Mouse (Mus musculus) erythroid progenitor cell, adult 5-6 weeks (primary cell): ENCODE measurements around the gene Ube2u. TPM values are rescaled to one million over a fixed set of nuclear protein-coding genes. Genes with fewer than 3 reads are reported as not detected.
"Not testable (repeated sequence)": the region's sequence is repeated elsewhere in the genome, so short reads cannot be mapped to it uniquely, and the experiment has no call there.

Experiments used
- ATAC-seq: replicated peaks from 2 replicates; pipeline ENCODE4 v1.8.0; 2016; ENCODE audit warnings: moderate number of reproducible peaks, mild to moderate bottlenecking, moderate TSS enrichment, inconsistent platforms; ENCODE audit not compliant: poor library complexity, low FRiP score, severe bottlenecking
- total RNA-seq, 2 experiments: library from RNA; stranded (forward) in 1 of 2; stranded (reverse) in 1 of 2; fragments of 150-400 nt in 1 of 2; fragments of 186-747, 209-891 nt in 1 of 2; gene quantifications; 2 replicates each; pipeline versions ENCODE4 v1.2.3 to v1.2.4; 2015 to 2017; ENCODE audit warnings: low replicate concordance in 2 of 2

Gene Ube2u
- total RNA-seq (2015; ENCODE audit: low replicate concordance) (not detected in 2 replicates), total RNA-seq (2017; ENCODE audit: low replicate concordance) (not detected in 2 replicates)

DNA sequence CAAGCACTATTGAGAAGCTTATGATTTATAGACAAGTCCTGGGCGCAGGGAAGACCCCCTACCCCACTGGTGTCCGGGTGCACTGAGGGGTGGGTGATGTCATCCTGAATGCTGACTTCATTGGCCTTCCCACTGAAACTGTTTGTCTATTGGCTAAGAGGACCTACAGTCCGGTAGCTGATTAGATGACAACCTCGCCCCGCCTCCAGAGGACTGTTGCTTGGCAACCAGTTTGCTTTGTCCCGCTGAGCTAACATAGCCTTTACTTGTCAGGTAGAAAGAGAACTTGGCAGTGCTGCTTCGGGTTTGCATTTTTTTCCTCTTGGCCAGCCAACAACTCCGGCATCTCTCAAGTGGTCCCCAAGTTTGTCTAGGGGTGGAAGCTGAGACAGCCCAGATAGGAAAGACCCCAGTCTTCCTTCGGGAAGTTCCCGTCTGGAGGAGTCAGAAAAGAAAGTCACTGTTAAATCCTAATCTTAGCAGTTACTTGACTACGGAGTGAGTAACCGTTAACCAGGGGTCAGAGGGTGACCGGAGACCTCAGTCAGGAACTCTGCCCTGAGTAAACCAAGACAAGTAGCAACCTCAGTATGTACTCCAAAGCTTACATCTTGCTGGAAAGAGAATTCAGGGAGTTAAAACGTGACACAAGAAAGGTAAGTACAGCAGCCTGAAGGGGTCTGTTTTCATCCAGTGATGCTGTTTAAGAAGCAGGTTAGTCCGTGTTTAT, at the start of gene Ube2u:
Gene Ube2u (plus strand): TSS at position 258 of the 730 bp plus-strand sequence.
- no peak for ATAC-seq

DNA sequence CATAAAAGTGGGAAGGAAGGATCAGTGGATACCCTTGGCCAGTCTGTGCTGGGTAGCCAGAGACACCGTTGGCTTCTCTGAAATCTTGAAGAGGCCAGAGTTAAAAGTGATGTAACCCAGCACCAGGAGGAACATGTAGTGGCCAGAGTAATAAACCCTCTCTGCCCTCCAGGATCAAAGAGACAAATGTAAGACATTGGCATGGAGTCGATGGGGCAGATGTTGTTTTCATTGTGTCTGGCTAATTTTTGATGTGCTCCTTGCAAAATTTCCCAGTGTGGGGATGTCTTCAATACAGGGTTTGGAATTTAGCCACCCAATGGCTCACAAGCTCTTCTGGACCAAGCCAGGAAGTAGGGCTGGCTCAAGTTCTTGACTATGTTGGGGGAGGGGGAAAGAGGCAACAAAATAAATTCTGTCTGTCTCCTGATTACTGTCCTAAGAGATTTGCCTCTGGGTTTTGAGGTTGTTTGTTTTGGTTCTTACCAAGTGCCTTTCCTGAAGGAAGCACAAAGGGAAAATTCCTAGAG, 49.2 kb upstream of the Ube2u start:
- no peak for ATAC-seq

DNA sequence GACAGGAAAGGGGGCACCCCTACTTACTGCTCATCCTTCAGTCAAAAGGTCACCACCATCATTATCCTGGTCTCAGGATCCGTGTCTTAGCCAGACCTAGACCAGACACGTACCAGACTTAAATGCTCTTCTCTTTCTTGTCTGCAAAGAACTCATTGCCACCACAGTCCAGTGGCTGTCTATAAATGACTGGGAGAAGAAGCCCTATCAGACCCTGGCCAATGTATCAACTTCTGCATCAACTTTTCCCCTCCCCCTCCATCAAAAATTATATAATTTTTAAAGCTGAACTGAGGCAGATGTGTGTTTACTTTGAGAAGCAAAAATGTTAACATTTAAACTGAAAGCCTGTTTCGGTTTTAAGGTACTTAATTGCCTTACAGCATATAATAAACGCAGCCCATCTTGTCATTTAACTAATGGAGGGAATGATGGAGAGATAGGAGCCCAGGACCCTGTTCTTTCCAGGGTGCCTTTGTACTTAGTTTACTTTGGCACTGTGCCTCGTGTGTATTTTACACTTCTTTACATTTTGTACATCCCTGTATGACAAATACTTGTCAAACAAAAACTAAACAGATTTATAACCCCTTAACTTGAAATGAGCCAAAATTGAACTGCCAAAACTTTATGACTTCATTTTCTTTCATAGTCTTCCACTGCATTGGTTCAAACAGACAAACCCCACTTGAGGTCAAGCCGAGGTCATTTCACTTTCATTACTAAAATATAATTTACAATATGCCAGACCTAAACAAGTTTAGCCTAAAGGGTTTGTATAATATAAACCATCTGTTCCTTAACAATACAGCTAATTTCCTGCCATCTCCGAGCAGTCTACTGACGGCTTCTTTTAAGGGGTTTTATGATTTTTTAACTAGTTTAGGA, 43.1 kb upstream of the Ube2u start:
- no peak for ATAC-seq

DNA sequence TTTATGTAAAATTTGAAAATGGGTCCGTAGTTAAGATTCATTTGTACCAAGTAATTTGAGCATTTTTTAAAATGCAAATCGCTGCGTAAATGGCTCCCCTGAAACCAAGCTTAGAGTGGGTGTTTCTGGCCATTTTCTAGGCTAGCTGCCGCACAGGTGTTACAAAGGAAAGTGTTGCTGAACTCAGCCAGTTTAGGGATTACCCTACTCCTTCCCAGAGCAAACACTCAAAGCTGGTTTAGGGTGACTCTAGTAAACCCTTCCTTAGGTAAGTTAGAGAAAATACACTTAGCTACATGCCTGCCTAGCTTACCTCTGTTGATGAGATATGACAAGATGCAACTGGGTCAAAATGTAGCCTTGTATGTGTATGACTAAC, 42.5 kb upstream of the Ube2u start:
- no peak for ATAC-seq

DNA sequence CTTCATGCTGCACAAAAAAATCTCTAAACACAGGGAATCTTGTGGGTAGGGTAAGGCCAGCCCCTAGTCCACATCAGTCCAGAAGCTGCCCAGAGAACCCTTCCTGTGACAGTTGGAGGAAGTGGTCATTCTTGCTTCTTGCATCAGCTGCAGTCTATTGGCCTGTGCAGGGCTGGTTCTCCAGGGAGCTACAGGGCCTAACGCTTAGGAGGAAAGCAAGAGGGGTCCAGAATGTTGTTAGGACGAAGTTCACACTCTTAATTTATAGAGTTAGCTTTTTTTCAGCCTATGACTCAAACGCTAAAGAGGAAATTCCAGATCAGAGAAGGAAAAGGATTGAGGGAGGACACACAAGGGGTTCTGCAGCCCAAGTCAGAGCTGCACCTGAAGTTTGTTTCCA, 31.8 kb upstream of the Ube2u start:
- no peak for ATAC-seq

DNA sequence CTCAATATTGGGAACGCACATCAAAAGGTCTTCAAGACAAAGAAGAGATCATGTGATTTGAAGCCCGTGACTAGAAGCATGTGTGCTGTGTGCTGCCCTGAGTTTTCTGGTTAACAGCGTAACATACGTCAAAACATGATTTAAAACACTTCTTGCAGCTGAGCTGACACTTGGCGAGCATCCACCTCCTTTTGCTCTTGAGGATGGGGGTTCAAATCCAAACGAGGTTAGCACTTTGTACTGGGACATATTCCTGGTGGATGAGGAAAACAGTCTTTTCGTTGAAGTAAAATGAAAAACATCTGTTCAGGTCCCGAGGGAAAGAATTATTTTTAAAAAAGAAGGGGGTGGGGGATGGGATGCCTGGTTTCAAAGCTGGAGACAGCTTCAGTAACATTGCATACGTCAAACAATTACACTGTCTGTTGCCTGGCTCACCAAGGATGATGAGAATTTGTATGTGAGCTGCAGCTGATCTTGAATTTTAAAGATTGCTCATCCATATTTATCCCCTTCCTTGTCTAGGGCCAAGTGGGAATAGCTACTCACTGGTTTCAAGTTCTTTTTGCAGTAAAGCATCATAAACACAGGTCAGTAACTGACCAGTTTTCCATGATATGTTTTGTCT, 16.0 kb upstream of the Ube2u start:
- ATAC-seq = no peak

DNA sequence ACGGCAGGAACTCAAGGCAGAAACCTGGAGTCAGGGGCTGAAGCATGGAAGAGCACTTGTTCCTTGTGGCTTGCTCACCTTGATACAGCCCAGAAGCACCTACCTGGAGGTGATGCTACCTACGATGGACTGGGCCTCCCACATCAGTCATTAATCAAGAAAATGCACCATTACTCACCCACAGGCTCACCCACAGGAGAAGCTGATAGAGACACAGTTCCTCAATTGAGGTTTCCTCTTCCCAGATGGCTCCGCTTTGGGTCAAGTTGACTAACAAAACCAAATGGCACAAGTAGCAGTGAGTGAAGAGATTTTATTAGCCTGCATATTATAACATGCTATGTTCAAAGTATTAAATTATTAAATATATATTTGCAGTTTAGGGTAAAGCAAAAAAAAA, 9.8 kb downstream of the Ube2u start:
- no peak for ATAC-seq

DNA sequence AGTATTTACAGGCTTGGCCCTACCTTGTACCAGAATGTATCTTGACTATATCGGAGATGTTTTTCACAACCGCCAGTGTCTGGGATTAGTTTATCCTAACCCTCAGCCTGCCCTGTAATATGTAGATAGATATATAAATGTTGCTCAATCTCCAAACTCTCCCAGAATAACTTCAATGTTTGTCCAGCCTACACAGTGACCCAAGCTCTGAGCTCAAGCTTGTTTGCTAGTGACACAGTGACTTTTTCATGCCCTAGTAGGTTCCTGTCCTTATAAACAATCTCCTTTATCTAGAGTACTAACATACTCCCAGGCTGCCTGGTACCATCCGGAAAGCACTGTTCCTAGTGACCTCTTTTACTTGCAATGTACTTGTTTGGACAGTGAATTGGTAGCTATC, 16.5 kb downstream of the Ube2u start:
- no peak for ATAC-seq

DNA sequence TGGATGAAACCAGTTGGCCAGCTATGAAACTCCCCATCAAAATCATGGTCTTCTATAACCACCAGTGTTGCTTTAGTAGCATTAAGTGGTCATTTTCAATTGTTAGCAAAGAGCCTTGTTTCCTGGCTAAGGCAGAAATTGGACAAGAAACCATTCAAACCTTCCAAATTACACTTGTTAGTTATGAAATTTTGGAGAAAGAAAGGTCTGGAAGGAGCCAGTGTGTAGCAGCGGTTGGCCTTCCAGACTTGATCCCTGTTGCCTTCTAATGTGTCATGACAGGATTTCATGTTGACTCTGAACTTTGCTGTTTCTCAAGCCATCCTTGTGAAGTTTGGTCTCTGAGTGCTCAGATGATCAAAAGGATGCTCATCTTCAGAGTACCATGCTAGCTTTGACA, 17.9 kb downstream of the Ube2u start:
- no peak for ATAC-seq

DNA sequence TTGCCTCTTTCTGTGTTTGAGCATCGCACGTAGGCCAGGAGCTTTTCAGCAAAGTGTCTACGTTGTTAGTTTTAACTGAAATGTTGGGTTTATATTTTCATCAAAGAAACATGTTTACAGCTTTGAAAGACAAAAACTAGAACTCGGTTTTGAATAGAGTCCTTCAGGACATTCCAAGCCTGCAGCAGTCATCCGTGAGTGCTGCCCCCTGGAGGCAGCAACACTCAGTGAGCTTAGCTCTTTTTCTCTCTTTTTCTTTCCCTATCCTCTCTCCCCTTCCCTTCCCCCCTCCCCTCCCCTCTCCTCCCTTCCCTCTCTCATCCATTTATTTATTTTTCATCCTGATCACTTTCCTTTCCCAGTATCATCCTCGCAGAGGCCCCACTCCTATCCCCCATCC, 19.5 kb downstream of the Ube2u start:
- no peak for ATAC-seq

DNA sequence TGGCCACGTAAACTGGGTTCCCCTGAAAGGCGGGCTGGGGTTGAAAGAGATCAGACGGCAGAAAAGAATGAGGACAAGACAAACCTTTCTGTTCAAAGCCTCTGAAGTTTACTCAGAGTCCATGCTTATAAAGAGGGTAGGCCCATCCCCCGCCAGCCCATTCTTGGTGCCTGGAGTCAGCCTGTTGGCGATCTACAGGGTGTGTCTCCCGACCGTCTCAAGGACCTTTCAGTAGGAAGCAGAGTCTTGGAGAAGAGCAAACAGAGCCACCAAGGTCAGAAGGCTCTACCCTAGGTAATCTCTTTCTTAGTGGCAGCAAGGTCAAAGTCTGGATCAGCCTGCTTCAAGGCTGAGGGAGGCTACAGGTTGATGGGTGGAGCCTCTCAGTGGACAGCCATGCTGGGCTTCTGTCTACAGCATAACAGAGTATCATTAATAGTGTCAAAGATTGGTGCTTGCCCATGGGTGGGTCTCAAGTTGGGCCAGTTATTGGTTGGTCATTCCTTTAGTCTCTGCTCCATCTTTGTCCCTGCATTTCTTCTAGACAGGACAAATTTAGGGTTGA, 20.5 kb downstream of the Ube2u start:
- ATAC-seq = not testable (repeated sequence)

DNA sequence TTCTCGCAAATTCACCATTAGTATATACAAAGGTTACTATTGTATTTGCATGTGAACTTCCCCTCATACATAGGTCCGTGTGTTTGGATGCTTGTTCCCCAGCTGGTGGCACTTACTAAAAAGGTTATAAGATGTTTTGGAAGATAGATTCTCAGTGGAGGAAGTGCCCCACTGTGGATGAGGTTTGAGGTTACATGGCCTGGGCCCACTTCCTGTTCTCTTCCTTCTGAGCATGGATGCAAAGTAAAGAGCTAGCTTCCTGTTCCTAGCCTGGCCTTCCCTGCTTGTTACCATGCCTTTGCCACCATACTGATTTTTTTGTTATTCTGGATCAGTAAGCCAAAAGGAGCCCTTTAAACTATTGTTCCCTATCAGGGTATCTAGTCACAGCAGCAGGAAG, 24.7 kb downstream of the Ube2u start:
- ATAC-seq = no peak

DNA sequence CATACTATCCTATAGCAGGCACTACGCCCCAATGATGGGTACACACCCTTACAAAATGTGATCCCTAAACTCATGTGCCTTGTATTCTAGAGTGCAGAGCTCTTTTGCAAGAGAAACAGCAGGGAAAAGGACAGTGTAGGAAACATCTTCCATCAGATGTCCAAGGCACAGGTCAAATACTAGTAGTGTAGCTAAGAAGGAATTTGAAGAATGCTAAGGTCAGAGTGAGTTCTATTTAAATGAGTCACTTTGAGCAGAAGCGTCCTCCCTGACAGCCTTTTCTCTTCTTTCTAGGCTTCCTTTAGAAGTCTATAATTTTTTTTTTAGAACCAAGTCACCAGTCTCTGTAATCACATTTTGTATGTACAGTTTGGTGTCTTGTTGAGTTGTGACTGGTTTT, 39.0 kb downstream of the Ube2u start:
- ATAC-seq = no peak

DNA sequence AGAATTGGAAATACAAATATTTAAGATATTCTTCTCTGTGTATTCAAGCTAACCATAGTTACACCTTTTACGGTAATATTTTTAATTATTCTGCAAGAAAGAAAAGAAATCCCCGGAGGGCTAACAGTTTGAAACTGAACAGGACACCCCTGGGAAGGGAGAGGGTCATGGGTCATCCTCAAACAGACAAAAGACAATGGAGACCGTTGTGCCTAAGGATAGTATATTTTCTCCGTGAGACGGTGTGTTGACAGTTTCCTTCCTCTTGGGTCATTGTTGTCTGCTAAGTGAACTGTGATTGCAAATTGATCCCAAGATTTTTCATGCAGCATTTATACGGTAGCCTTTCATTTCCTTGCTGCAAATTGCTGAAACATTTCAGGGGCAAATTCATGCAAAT, 43.9 kb downstream of the Ube2u start:
- no peak for ATAC-seq

DNA sequence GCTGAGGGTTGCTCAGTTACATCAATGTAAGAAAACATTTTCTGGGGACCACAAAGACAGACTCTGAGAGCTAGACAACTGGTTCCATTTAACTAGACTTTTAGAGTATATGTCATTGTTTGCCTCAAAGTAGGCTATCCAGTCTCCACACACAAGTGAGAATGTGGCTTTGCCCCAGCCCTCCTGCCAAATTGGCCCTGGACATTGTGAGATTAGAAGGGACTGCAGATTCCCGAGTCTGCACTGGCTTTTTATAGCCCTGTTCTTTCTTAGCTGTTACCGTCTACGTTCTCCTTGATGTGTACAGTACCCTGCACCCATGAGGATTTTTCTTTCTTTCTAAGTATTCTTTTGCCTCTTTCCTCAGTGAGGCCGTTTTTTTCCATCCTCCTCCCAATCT, 46.1 kb downstream of the Ube2u start:
- no peak for ATAC-seq

DNA sequence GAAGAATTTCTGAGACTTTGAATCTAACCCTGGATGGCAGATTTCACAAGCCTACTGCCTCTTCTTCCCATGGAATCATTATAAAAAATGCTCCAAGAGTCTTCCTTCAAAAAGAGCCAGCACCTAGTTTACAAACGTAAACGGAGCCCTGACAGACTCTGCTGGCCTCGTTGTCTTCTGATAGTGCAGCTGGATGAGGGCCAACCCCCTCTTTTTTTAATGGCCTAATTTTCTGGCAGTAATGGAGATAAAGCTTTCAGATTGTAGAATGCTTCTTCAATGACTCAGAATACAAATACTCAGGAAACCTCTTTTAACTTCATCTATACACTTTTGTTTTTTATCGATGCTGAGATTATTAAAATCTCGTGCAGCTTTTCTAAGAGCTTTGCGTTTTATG, 47.6 kb downstream of the Ube2u start:
- no peak for ATAC-seq

DNA sequence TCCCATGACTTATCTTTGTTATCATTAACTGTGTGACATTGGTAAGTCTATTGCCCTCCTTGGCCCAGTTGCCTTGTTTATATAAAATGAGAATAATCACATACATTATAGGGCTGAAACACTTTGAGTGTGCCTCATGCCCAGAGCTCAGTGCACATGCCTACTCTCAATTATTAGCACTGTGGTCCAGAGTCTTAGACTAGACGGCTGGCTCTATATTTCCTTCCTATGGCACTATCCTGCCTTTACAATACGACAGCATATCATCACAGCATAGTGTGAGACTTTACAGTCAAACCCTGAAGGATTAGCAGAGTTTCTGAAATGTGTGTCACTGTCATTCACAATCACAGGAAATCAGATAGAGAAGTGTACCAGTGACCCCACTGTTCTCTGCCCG, 48.4 kb downstream of the Ube2u start:
- no peak for ATAC-seq

DNA sequence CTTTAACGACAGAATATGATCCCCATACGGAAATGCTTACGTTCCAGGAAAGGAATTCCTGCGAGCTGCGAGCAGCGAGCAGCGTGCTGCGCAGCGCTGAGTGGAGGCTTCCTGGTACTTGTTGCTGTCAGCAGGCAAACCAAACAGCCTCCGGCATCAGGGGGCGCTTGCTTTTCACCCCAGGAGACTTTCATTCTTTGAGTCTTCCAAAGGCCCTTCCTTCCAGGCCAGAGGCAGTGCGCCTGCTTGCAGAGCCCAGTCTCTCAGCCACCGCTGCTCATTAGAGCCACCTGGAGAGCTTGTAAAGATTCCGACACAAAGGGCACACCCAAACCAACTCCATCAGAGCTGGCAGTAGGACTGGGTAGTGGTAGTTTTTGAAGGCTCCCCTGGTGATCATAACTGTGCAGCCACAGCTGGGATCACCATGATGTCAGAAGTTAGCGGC, 48.9 kb downstream of the Ube2u start:
- ATAC-seq = no peak

DNA sequence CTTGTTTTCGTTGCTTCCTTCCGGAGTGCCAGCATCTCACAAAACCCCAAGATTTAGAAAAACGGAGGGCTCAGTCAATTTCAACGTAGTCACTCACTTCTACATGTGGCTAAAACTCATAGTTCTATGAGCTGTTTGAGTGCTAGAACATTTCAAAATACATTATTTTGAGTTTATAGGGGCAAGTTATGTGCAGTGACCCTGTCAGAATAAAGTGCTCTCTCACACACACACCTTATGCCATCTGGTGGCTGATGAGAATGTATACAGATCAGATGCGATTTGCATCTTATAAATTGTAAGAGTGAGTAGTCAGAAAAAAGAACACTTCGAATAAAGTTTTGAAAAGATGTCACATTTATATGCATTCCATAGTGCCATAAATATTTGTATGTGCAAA, 55.0 kb downstream of the Ube2u start:
- ATAC-seq = no peak

DNA sequence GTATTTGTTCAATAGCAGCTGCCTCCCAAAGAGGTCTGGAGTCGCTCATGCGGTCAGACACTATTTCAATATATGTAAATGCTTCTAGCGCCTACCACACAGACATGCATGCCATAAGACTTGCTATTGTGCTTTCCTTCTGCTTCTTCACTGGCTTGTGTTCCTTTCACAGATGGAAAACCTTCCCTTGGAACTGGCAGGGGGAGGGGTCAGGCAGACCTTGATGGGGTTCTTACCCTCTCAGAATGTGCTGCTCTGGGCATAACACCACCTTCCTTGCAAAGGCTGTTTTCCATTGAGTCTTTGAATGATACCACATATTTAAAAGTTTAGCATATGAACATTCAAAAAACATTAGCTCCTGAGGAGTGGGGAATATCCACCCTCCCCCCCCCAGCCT, 56.3 kb downstream of the Ube2u start:
- no peak for ATAC-seq
